Mouse (Mus musculus): ENCODE measurements around the gene Chka. TPM values are rescaled to one million over a fixed set of nuclear protein-coding genes. Genes with fewer than 3 reads are reported as not detected.

The Chka gene
- polyA plus RNA-seq, 1 experiment, result 35.5 TPM

DNA sequence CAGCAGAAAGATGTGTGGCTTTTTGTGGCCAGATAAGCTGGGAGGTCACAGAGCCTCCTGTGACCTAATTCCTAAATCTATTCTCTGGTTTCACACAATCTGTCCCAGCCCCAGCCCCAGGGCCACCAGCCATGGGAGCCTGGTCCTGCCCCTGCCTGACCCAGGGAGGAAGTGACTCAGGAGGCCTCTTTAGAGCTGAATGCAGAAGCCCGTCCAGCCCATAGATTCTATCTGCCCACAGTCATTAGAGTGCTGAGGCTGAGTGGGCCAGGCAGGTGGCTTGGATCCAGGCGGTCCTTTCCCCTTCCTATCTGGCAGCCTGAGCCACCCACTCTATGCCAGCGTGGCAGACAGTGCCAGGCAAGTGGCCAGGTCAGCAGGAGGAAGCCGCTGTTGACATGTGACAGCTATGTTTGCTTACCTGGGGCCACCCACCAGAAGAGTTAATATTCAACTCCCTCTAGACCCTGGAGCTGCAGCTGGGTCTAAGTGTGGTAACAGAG, 18.7 kb upstream of the Chka start:
- H3K79me2 ChIP-seq (ENCODE audit: control insufficient read depth, insufficient read depth), result no peaks in the 10 kb centered on the region
- peak overlapping the region; percentile 49 for H3K4me2 ChIP-seq (ENCODE audit: low read depth)
- no peaks in the 10 kb centered on the region for H3K27me3 ChIP-seq (ENCODE audit: control insufficient read depth, insufficient read depth, insufficient read length)
- TF ChIP-seq MYOG (IDR thresholded peaks at IDR 0.05; ENCODE audit: control insufficient read depth in 1 of 3, insufficient read depth in 1 of 3, insufficient read length in 2 of 3, low read depth in 2 of 3), result peak in 1 of 3 experiments; percentile 65
- TF ChIP-seq POLR2A (IDR thresholded peaks at IDR 0.05; ENCODE audit: insufficient read length, low read depth), result peak; percentile 12
- peak in 2 of 3 experiments; percentile 37 to 80 for TF ChIP-seq MYOD1 (IDR thresholded peaks at IDR 0.05; ENCODE audit: control insufficient read depth in 1 of 3, insufficient read length in 2 of 3, low read depth in 2 of 3)
- no peak for TF ChIP-seq TCF3 (IDR thresholded peaks at IDR 0.05; ENCODE audit: insufficient read length, low read depth)
- no peak for TF ChIP-seq USF1 (IDR thresholded peaks at IDR 0.05; ENCODE audit: low read depth)
- no peak for TF ChIP-seq REST (IDR thresholded peaks at IDR 0.05; ENCODE audit: insufficient read depth, insufficient read length)
- no peak for TF ChIP-seq SRF (IDR thresholded peaks at IDR 0.05; ENCODE audit: control insufficient read depth, insufficient read length, low read depth)
- no peak overlapping the region for H3ac ChIP-seq (ENCODE audit: control insufficient read depth, insufficient read length)
- no peak overlapping the region for H3K4me3 ChIP-seq
- H3K36me3 ChIP-seq (ENCODE audit: control insufficient read depth, insufficient read depth), result no peaks in the 10 kb centered on the region

DNA sequence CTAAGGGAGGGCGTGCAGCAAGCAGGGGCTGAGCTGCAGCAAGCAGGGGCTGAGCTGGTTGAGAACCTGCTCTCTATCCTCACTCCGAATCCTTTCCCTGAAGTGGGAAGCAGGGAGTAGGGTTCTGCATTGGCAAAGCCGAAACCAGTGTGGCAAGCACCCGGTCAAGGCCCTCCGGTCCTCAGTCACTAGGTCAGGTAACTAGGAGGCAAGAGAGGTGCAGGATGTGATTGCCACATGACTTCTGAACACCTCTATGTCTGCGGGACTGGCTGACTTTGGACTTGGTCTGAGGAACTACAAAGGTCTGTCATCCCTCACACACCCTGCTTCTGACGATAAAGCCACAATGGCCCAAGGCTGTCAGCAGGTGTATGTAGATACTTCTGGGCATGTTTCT, 17.3 kb upstream of the Chka start:
- Histone ChIP-seq H3K36me3 (ENCODE audit: control insufficient read depth, insufficient read depth) (no peaks in the 10 kb centered on the region), H3K4me2 (ENCODE audit: low read depth) (no peak overlapping the region), H3K4me3 (no peak overlapping the region), H3K79me2 (ENCODE audit: control insufficient read depth, insufficient read depth) (no peaks in the 10 kb centered on the region), H3ac (ENCODE audit: control insufficient read depth, insufficient read length) (no peak overlapping the region), H3K27me3 (ENCODE audit: control insufficient read depth, insufficient read depth, insufficient read length) (no peaks in the 10 kb centered on the region)
- TF ChIP-seq USF1 (IDR thresholded peaks at IDR 0.05; ENCODE audit: low read depth) (no peak), POLR2AphosphoS2 (IDR thresholded peaks at IDR 0.05; ENCODE audit: insufficient read length, low read depth) (no peak), TCF12 (IDR thresholded peaks at IDR 0.05; ENCODE audit: insufficient read depth, poor library complexity, severe bottlenecking) (no peak), SRF (IDR thresholded peaks at IDR 0.05; ENCODE audit: control insufficient read depth, insufficient read length, low read depth) (no peak), CEBPB (IDR thresholded peaks at IDR 0.05; ENCODE audit: insufficient read depth, poor library complexity, severe bottlenecking) (no peak), MYOD1 (IDR thresholded peaks at IDR 0.05; ENCODE audit: control insufficient read depth in 1 of 3, insufficient read length in 2 of 3, low read depth in 2 of 3) (no peak), POLR2A (IDR thresholded peaks at IDR 0.05; ENCODE audit: insufficient read length, low read depth) (no peak), MYOG (IDR thresholded peaks at IDR 0.05; ENCODE audit: control insufficient read depth in 1 of 3, insufficient read depth in 1 of 3, insufficient read length in 2 of 3, low read depth in 2 of 3) (no peak), REST (IDR thresholded peaks at IDR 0.05; ENCODE audit: insufficient read depth, insufficient read length) (no peak), MAX (IDR thresholded peaks at IDR 0.05; ENCODE audit: low read depth) (no peak), E2F4 (IDR thresholded peaks at IDR 0.05; ENCODE audit: insufficient read depth) (no peak), TCF3 (IDR thresholded peaks at IDR 0.05; ENCODE audit: insufficient read length, low read depth) (no peak)

DNA sequence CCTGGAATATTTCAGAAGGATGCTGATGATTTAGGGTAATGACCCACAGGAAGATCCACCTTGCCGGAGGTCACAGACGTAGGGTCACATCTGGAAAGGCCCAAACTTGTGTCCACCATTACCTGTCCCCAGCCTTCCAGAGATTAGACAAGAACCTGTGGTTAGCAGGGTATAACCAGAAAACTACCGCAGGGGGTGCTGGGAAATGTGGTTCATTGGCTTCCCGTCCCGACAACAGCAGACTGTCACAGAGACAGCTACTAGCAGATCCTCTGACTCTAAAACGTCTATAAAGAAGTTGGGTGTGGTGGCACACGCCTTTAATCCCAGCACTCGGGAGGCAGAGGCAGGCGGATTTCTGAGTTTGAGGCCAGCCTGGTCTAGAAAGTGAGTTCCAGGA, 14.8 kb upstream of the Chka start:
- TF ChIP-seq MYOD1 (IDR thresholded peaks at IDR 0.05; ENCODE audit: control insufficient read depth in 1 of 3, insufficient read length in 2 of 3, low read depth in 2 of 3) (no peak), MAX (IDR thresholded peaks at IDR 0.05; ENCODE audit: low read depth) (no peak), POLR2A (IDR thresholded peaks at IDR 0.05; ENCODE audit: insufficient read length, low read depth) (no peak), MYOG (IDR thresholded peaks at IDR 0.05; ENCODE audit: control insufficient read depth in 1 of 3, insufficient read depth in 1 of 3, insufficient read length in 2 of 3, low read depth in 2 of 3) (no peak), USF1 (IDR thresholded peaks at IDR 0.05; ENCODE audit: low read depth) (no peak), TCF12 (IDR thresholded peaks at IDR 0.05; ENCODE audit: insufficient read depth, poor library complexity, severe bottlenecking) (no peak), SRF (IDR thresholded peaks at IDR 0.05; ENCODE audit: control insufficient read depth, insufficient read length, low read depth) (no peak), CEBPB (IDR thresholded peaks at IDR 0.05; ENCODE audit: insufficient read depth, poor library complexity, severe bottlenecking) (no peak), E2F4 (IDR thresholded peaks at IDR 0.05; ENCODE audit: insufficient read depth) (no peak), TCF3 (IDR thresholded peaks at IDR 0.05; ENCODE audit: insufficient read length, low read depth) (no peak), REST (IDR thresholded peaks at IDR 0.05; ENCODE audit: insufficient read depth, insufficient read length) (no peak), POLR2AphosphoS2 (IDR thresholded peaks at IDR 0.05; ENCODE audit: insufficient read length, low read depth) (no peak)

DNA sequence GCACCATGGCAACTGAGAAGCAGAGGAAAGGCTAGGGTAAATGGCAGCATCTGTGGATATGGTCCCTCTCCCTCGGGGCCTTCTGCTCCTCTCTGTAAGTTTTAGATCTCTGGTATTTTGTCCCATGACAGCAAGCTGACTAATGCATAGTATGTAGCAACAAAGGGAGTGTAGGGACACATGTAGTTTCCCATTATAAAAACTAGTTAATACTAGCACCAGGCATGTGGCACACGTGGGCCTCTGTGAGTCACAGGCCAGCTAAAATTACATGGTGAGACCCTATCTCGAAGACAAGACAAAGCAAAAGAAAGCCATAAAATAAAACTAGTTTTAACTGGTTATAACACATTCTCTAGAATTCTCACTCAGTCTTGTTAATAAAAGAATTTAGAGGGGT, 12.6 kb upstream of the Chka start:
- Histone ChIP-seq H3K27me3 (ENCODE audit: control insufficient read depth, insufficient read depth, insufficient read length) (no peaks in the 10 kb centered on the region), H3K36me3 (ENCODE audit: control insufficient read depth, insufficient read depth) (no peaks in the 10 kb centered on the region), H3ac (ENCODE audit: control insufficient read depth, insufficient read length) (no peak overlapping the region), H3K4me2 (ENCODE audit: low read depth) (peak overlapping the region; percentile 65), H3K79me2 (ENCODE audit: control insufficient read depth, insufficient read depth) (no peaks in the 10 kb centered on the region), H3K4me3 (no peak overlapping the region)
- no peak for TF ChIP-seq REST (IDR thresholded peaks at IDR 0.05; ENCODE audit: insufficient read depth, insufficient read length)
- TF ChIP-seq MAX (IDR thresholded peaks at IDR 0.05; ENCODE audit: low read depth), result peak; percentile 13
- TF ChIP-seq MYOD1 (IDR thresholded peaks at IDR 0.05; ENCODE audit: control insufficient read depth in 1 of 3, insufficient read length in 2 of 3, low read depth in 2 of 3), result no peak
- no peak for TF ChIP-seq MYOG (IDR thresholded peaks at IDR 0.05; ENCODE audit: control insufficient read depth in 1 of 3, insufficient read depth in 1 of 3, insufficient read length in 2 of 3, low read depth in 2 of 3)
- TF ChIP-seq USF1 (IDR thresholded peaks at IDR 0.05; ENCODE audit: low read depth), result peak; percentile 76
- TF ChIP-seq CEBPB (IDR thresholded peaks at IDR 0.05; ENCODE audit: insufficient read depth, poor library complexity, severe bottlenecking), result peak; percentile 63; the same call in 1 of the 2 replicates
- TF ChIP-seq TCF3 (IDR thresholded peaks at IDR 0.05; ENCODE audit: insufficient read length, low read depth), result no peak
- TF ChIP-seq TCF12 (IDR thresholded peaks at IDR 0.05; ENCODE audit: insufficient read depth, poor library complexity, severe bottlenecking), result no peak
- no peak for TF ChIP-seq SRF (IDR thresholded peaks at IDR 0.05; ENCODE audit: control insufficient read depth, insufficient read length, low read depth)
- TF ChIP-seq POLR2A (IDR thresholded peaks at IDR 0.05; ENCODE audit: insufficient read length, low read depth), result no peak
- TF ChIP-seq POLR2AphosphoS2 (IDR thresholded peaks at IDR 0.05; ENCODE audit: insufficient read length, low read depth), result no peak
- no peak for TF ChIP-seq E2F4 (IDR thresholded peaks at IDR 0.05; ENCODE audit: insufficient read depth)

More for the DNA sequence above, 14.8 kb upstream of the Chka start:
- H3ac ChIP-seq (ENCODE audit: control insufficient read depth, insufficient read length), result no peak overlapping the region
- no peaks in the 10 kb centered on the region for H3K36me3 ChIP-seq (ENCODE audit: control insufficient read depth, insufficient read depth)
- no peak overlapping the region for H3K4me3 ChIP-seq
- H3K79me2 ChIP-seq (ENCODE audit: control insufficient read depth, insufficient read depth), result no peaks in the 10 kb centered on the region
- no peak overlapping the region for H3K4me2 ChIP-seq (ENCODE audit: low read depth)
- no peaks in the 10 kb centered on the region for H3K27me3 ChIP-seq (ENCODE audit: control insufficient read depth, insufficient read depth, insufficient read length)
